Mouse (Mus musculus) frontal cortex, postnatal 14 days (tissue): ENCODE results near the gene Gm3238.
"Not testable (repeated sequence)": the region's sequence is repeated elsewhere in the genome, so short reads cannot be mapped to it uniquely, and the experiment has no call there.

Source experiments
- DNase-seq, 2 experiments: peaks; one replicate each; pipeline ENCODE4 v3.0.0; 2022; ENCODE audit warnings: low spot score in 2 of 2

Gene Gm3238

DNA sequence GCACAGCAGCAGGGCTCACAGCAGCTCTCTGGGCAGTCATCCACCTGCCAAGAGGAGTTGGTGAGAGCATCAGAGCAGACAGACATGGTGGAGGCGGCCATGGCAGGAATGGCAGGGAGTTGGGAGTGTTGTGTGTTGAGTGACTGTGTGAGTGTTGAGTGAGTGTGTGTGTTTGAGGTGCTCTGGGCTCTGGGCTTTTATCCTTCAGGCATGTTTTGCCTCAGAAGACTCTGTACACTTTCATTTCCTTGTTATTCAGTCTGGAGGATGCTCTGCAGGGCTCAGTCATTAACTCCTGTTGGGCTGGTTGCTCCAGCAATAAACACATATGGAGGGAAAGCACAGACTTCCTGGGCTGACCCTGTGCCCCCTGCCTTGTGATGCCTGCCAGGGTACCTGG, at the start of gene Gm3238:
Gene Gm3238, minus strand, starts transcription at position 101 of the 400 bp plus-strand sequence.
- DNase-seq: not testable (repeated sequence)

DNA sequence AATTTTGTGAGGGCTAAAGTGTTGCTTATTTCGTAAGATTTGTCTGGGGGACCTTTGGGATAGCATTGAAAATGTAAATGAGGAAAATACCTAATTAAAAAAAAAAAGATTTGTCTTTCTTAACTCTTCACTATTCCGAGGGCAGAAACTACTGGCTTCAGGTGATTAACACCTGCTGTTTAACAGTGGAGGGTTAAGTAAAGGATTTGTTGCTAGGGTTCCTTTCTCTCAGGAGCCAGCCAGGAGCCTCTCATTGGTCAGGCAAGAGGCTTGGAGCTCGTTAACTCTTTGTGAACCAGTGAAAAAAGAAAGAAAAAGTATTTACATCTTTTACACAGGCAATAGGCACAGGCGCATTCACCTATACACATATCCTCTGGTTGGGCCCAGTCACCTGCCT, 48.1 kb upstream of the Gm3238 start:
- DNase-seq: no peak

DNA sequence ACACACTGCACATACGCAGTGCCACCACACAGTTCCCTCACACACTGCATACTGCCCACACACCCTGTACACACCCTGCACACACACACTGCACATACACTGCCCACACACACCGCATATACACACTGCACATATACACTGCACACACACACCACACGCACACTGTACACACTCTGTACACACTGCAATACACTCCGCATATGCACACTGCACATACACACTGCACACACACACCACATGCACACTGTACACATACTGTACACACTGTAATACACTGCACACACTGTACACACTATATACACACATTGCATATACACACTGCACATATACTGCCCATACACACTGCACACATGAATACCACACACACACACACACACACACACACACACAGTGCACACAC, 47.4 kb upstream of the Gm3238 start:
- no peak for DNase-seq

DNA sequence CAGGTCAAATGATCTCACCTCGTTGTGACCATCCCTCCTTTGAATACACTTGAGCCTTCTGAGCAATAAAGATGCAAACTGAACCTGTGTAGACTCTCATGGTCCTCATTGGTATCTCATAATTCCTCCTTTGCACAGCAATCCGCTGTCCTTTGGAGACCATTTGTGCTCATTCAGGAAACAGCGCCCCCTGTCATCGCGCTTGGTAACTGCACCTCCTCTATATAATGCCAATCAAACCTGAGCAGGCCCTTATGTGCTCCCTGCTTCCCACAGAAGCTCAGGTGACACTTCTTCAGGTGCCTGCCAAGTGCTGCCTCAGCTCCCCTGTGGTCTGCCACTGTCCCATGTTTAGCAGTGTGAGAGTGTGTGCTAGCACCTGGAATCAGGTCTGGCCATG, 44.4 kb upstream of the Gm3238 start:
- DNase-seq: no peak

DNA sequence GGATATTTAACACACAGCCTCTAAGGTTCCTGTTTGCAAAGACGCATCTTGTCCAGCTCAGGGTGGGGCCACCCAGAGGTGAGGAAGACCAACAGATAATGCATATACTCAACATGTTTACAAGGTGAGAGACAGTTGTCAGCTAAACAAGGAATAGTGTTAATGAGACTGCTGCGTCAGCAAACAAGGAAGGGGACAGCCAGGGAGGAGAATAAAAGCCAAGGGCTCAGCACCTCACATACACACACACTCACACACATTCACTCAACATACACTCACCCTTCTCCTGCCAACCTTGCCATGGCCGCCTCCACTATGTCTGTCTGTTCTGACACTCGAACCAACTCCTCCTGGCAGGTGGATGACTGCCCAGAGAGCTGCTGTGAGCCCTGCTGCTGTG, 43.3 kb upstream of the Gm3238 start, which contains the start of gene Gm2696:
Gene Gm2696, plus strand, starts transcription at position 301 of the 400 bp plus-strand sequence.
- no peak for DNase-seq

DNA sequence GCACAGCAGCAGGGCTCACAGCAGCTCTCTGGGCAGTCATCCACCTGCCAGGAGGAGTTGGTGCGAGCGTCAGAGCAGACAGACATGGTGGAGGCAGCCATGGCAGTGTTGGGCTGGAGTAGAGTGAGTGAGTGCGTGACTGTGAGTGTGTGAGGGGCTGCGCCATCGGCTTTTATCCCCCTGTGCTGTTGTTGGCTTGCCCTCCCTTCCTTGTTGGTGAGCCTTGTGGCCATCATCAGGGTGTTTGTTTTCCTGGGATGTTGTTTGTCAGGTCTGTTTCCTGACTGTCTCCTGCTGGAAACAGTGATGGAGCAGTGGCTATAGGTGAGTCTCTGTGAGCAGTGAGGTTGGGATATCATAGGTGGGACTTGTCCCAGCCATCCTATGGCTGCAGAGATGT, 40.6 kb upstream of the Gm3238 start, which contains the start of gene Gm9507:
Gene Gm9507, minus strand, starts transcription at position 101 of the 400 bp plus-strand sequence.
- DNase-seq: no peak

DNA sequence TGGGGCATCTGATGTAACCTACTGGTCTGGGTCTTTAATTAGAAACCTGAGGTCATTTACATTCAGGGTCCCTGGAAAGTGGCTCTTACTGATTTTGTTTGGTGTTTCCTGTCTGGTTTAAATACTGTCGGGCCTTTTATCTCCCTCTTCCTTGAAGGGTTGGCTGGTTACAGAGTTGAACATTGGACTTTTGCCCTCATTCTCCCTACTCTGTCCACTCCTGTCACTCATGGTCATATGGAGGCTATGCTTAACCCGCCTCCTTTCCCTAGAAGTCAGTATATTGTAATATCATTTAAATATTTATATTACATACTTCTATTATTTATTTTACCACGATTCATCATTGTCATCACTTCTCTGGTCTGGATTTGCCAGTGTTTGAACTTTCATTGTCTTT, 33.0 kb upstream of the Gm3238 start:
- DNase-seq: no peak

DNA sequence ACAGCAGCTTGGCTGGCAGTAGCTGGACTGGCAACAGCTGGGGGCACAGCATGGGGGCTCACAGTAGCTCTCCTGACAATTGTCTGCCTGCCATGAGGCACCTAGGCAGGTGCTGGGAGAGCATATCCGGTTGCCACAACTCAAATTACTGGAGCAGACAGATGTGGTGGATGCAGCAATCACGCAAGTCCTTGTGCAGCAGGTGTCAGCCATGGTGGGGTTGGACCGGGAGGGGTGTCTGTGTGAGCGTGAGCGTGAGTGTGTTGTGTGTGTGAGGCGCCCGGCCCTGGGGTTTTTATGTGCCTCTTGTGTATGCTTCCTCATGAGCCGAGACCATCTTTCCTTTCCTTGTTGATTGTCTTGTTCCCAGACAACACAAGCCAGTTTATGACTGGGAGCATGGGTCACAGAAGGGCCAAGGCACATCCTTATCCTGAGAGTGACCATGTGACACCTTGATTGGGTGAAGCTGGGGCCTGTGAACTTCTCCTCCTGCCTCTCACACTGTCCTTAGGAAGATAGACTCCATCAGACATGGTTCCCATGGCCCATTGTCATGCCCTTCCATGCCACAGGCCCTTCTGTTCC, 27.9 kb upstream of the Gm3238 start, which contains the start of gene Gm19668:
Gene Gm19668, minus strand, starts transcription at position 213 of the 588 bp plus-strand sequence.
- DNase-seq: no peak

DNA sequence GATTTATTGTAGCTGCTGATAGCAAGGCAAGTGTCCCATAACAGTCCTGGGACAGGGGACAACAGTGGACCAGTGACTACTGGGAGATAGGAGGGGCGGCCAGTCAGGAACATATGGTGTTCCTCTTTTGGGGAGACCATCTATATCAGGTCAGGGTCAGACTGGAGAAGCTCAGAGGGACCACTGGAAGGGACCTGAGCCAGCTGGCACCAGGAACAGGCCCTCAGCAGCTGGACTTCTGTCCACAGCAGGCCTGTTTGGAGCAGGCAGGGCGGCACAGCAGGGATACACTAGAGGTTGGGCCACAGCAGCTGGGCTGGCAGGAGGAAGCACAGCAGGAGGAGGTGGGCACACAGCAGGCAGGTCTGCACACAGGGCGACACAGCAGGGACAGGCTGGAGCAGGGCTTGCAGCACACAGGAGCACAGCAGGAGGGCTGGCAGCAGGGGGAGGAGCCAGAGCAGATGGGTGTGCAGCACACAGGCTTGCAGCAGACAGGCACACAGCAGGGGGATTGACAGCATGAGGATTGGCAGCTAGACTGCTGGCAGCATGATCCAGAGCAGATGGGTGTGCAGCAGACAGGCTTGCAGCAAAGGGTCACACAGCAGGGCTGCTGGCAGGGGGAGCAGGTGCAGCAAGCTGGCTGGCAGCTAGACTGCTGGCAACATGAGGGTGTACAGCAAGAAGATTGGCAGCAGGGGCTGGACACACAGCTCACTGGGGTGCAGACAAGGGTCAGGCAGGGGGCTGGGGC, 27.2 kb upstream of the Gm3238 start:
- not testable (repeated sequence) for DNase-seq

DNA sequence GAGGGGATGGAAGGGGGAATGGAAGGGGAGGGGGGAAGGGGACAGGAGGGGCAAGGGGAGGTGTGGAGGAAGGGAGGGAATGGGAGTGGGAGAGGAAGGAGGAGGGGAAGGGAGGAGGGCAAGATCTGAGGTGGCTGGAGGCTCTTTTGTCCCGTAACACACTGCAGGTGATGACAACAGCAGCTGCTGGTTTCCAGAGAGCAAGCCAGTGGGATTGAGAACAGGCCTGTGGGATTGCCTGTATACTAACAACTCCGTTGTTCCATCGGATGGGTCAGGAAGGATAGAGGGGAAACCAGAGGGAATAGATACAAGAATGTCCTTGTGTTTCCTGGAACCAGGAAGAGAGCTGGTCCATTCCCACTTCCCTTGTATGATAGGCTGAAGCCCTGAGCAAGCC, 26.6 kb upstream of the Gm3238 start:
- no peak for DNase-seq

DNA sequence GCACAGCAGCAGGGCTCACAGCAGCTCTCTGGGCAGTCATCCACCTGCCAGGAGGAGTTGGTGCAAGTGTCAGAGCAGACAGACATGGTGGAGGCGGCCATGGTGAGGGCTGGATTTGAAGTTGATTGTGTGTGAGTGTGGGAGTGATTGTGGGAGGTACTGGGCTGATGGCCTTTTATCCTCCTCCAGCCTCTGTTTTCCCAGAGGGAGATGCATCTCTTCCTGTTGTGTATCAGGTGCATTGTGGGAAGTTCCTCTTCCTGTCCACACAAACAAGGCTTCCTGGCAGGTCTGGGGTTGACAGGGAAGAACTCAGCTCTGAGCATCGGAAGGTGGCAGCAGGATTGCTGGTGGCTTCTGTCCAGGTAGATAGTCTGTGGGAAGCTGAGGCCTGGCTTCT, 23.9 kb upstream of the Gm3238 start, which contains the start of gene Gm9639:
Gene Gm9639, minus strand, starts transcription at position 101 of the 400 bp plus-strand sequence.
- no peak for DNase-seq

DNA sequence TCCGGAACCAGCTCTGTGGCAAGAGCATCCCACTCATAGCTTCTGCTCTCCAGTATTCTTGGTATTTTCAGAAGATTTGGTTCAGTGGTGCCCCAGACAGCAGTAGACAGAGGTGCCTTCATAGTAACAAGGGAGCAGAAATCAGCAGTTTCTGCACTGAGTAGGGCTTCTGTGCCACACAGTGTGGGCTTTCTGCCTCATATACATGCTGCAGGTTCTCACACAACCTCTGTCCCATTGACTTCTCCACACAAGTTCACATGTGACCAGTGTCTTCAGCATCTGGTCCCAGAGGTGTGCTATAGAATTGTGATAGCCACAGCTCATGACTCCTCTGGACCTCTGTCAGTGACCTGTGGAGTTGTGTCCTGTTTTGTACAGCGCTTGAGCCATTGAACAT, 17.5 kb upstream of the Gm3238 start:
- DNase-seq: no peak

DNA sequence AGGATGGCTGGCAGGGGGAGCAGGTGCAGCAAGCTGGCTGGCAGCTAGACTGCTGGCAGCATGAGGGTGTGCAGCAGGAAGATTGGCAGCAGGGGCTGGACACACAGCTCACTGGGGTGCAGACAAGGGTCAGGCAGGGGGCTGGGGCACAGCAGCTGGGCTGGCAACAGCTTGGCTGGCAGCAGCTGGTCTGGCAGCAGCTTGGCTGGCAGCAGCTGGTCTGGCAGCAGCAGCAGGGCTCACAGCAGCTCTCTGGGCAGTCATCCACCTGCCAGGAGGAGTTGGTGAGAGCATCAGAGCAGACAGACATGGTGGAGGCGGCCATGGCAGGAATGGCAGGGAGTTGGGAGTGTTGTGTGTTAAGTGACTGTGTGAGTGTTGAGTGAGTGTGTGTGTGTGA, 16.8 kb upstream of the Gm3238 start, which contains the start of gene Gm7137:
Gene Gm7137, minus strand, starts transcription at position 325 of the 400 bp plus-strand sequence.
- DNase-seq: not testable (repeated sequence)

DNA sequence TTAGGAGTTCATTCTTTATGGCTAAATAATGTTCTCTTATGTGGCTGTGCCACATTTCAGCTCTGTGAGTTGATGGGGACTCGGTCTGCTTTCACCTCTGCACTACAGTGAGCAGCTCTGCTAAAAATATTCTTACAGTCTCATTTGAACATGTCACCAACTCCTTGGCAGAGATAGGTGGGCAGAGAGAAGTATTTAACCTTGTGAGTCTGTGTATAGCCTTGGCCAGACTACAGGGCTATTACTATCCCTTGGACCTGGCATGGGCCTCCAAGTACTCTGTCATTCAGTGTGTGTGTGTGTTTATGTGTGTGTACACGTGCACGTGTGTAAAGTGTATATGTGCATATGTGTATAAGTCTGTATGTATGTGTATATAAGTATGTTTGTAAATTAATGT, 12.3 kb upstream of the Gm3238 start:
- not testable (repeated sequence) for DNase-seq

DNA sequence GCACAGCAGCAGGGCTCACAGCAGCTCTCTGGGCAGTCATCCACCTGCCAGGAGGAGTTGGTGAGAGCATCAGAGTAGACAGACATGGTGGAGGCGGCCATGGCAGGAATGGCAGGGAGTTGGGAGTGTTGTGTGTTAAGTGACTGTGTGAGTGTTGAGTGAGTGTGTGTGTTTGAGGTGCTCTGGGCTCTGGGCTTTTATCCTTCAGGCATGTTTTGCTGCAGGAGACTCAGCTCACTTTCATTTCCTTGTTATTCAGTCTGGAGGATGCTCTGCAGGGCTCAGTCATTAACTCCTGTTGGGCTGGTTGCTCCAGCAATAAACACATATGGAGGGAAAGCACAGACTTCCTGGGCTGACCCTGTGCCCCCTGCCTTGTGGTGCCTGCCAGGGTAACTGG, 11.3 kb upstream of the Gm3238 start, which contains the start of gene Gm3250:
Gene Gm3250, minus strand, starts transcription at position 101 of the 400 bp plus-strand sequence.
- not testable (repeated sequence) for DNase-seq

DNA sequence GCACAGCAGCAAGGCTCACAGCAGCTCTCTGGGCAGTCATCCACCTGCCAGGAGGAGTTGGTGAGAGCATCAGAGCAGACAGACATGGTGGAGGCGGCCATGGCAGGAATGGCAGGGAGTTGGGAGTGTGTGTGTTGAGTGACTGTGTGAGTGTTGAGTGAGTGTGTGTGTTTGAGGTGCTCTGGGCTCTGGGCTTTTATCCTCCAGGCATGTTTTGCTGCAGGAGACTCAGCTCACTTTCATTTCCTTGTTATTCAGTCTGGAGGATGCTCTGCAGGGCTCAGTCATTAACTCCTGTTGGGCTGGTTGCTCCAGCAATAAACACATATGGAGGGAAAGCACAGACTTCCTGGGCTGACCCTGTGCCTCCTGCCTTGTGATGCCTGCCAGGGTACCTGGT, 5.7 kb upstream of the Gm3238 start, which contains the start of gene Gm7138:
Gene Gm7138, minus strand, starts transcription at position 101 of the 400 bp plus-strand sequence.
- DNase-seq: not testable (repeated sequence)

DNA sequence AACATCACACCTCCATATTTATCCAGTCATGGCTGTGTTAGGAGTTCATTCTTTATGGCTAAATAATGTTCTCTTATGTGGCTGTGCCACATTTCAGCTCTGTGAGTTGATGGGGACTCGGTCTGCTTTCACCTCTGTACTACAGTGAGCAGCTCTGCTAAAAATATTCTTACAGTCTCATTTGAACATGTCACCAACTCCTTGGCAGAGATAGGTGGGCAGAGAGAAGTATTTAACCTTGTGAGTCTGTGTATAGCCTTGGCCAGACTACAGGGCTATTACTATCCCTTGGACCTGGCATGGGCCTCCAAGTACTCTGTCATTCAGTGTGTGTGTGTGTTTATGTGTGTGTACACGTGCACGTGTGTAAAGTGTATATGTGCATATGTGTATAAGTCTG, 1.0 kb upstream of the Gm3238 start:
- not testable (repeated sequence) for DNase-seq

DNA sequence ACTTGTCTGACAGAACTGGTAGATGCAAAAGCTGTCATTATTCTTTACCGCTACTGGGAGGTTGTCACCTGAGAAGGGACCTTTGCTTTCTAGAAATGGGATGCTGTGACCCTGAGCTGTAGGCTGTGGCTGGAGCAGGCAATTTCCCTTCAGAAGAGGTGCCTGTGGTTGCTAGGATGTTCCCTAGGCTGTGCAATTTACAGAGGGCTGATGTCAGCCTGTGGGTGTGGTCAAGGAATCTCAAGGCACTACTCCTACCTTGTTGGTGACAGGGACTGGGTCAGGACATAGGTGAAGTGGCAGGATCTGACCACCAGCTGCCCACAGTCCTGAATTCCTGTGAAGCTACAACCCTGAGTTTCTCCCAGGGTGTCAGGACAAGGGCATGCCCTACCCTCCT, 1.4 kb downstream of the Gm3238 start:
- DNase-seq: no peak

DNA sequence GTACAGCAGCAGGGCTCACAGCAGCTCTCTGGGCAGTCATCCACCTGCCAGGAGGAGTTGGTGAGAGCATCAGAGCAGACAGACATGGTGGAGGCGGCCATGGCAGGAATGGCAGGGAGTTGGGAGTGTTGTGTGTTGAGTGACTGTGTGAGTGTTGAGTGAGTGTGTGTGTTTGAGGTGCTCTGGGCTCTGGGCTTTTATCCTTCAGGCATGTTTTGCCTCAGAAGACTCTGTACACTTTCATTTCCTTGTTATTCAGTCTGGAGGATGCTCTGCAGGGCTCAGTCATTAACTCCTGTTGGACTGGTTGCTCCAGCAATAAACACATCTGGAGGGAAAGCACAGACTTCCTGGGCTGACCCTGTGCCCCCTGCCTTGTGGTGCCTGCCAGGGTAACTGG, 11.5 kb downstream of the Gm3238 start, which contains the start of gene Gm3233:
Gene Gm3233, minus strand, starts transcription at position 101 of the 400 bp plus-strand sequence.
- DNase-seq: not testable (repeated sequence)

DNA sequence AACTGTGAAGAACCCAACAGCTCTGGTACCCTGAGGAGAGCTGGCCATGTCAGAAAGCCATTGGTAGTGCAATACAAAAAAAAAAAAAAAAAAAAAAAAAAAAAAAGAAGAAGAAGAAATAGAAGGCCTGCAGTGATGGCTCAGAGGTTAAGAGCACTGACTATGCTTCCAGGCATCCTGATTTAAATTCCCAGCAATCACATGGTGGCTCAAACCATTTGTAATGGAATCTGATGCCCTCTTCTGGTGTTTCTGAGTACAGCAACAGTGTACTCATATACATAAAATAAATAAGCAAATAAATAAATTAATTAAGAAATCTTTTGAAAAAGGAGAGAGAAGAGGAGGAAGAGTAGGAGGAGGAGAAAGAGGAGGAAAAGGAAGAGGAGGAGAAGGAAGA, 17.7 kb downstream of the Gm3238 start:
- no peak for DNase-seq

DNA sequence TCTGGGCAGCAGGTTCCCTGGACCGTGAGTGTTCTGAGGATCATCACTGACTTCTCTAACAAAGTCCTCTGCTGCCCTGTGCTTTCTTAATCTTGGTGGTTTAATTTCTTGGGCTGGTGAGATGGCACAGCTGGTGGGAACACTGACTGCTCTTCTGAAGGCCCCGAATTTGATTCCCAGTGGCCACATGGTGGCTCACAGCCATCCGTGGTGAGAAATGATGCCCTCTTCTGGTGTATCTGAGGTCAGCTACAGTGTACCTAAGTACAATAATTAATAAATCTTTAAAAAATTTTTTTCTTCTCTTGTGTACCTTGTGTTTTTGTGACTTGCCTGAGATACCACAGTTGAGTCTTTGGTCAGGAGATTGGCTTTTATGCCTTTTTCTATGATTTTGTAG, 18.8 kb downstream of the Gm3238 start:
- not testable (repeated sequence) for DNase-seq

DNA sequence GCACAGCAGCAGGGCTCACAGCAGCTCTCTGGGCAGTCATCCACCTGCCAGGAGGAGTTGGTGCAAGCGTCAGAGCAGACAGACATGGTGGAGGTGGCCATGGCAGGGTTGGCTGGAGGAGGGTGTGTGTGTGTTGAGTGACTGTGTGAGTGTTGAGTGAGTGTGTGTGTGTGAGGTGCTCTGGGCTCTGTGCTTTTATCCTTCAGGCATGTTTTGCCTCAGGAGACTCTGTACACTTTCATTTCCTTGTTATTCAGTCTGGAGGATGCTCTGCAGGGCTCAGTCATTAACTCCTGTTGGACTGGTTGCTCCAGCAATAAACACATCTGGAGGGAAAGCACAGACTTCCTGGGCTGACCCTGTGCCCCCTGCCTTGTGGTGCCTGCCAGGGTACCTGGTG, 19.9 kb downstream of the Gm3238 start, which contains the start of gene Gm9736:
Gene Gm9736, minus strand, starts transcription at position 101 of the 400 bp plus-strand sequence.
- DNase-seq: not testable (repeated sequence)
